Mouse (Mus musculus) liver, embryonic 14.5 days (tissue): ENCODE data around the gene Slc6a12. TPM values are rescaled to one million over a fixed set of nuclear protein-coding genes. Genes with fewer than 3 reads are reported as not detected.

Source experiments
- ATAC-seq: fragments of 200-750 bp; cut with Nextera tagmentation; 2 replicates; pipeline ENCODE4 v1.8.0; 2017; ENCODE audit warnings: moderate number of reproducible peaks, mild to moderate bottlenecking, moderate library complexity; ENCODE audit not compliant: insufficient read depth
- DNase-seq, 3 experiments: peaks; one replicate each; pipeline ENCODE4 v3.0.0-alpha.2; 2012 to 2013; ENCODE audit warnings: low read depth in 3 of 3, low spot score in 3 of 3
- H3K27ac ChIP-seq: fragments of 300-500 bp; sonication (generic); 2 replicates; pipeline ENCODE4 v1.5.1; 2014; ENCODE audit warnings: moderate library complexity, mild to moderate bottlenecking, control low read depth, inconsistent platforms
- H3K27me3 ChIP-seq: fragments of 300-500 bp; sonication (generic); 2 replicates; pipeline ENCODE4 v1.6.1; 2014; ENCODE audit warnings: mild to moderate bottlenecking, low read length, moderate library complexity; ENCODE audit not compliant: control insufficient read depth, insufficient read depth
- H3K36me3 ChIP-seq: fragments of 300-500 bp; sonication (generic); replicated peaks from 2 replicates; pipeline ENCODE4 v1.6.1; 2014; ENCODE audit warnings: low read depth; ENCODE audit not compliant: control insufficient read depth, insufficient read depth
- H3K4me1 ChIP-seq, 2 experiments: fragments of 200-500 bp in 1 of 2; fragments of 300-500 bp in 1 of 2; sonication (generic) in 1 of 2; replicated peaks; 2 replicates each; pipeline ENCODE4 v1.6.1; 2012 to 2014; ENCODE audit warnings: antibody characterized with exemption in 1 of 2, inconsistent platforms in 1 of 2, low read length in 1 of 2; ENCODE audit not compliant: control insufficient read depth in 2 of 2, insufficient read depth in 2 of 2
- H3K4me2 ChIP-seq: fragments of 300-500 bp; sonication (generic); 2 replicates; pipeline ENCODE4 v1.6.1; 2014; ENCODE audit warnings: low read depth, mild to moderate bottlenecking, control low read depth, moderate library complexity
- H3K4me3 ChIP-seq, 2 experiments: fragments of 200-500 bp in 1 of 2; fragments of 300-500 bp in 1 of 2; sonication (generic) in 1 of 2; 2 replicates each; pipeline ENCODE4 v1.5.1; 2012 to 2014; ENCODE audit warnings: low read depth in 2 of 2, low read length in 2 of 2, mild to moderate bottlenecking in 2 of 2, control low read depth in 1 of 2, inconsistent platforms in 1 of 2, moderate library complexity in 1 of 2; ENCODE audit not compliant: insufficient read depth in 1 of 2
- H3K9ac ChIP-seq: fragments of 300-500 bp; sonication (generic); replicated peaks from 2 replicates; pipeline ENCODE4 v1.6.1; 2014; ENCODE audit warnings: mild to moderate bottlenecking, control low read depth, moderate library complexity
- H3K9me3 ChIP-seq: fragments of 300-500 bp; sonication (generic); 2 replicates; pipeline ENCODE4 v1.6.1; 2016; ENCODE audit warnings: low read length, mixed read lengths; ENCODE audit not compliant: control insufficient read depth
- CTCF ChIP-seq: IDR thresholded peaks from 2 replicates; pipeline ENCODE4 v1.5.1; 2016; ENCODE audit warnings: antibody characterized with exemption, low read depth, control low read depth
- EP300 ChIP-seq: IDR thresholded peaks from 2 replicates; pipeline ENCODE4 v1.6.1; 2016; ENCODE audit warnings: antibody characterized with exemption, low read depth
- WGBS: fragments of 180-500 bp; shearing (Covaris S2); extraction: QIAGEN DNeasy Blood & Tissue Kit; methylation state at CpG from one replicate; pipeline ENCODE4 v1.1.7; 2014; ENCODE audit not compliant: insufficient replicate concordance; 5-methylcytosine and 5-hydroxymethylcytosine counted together
- polyA plus RNA-seq, 2 experiments: library from polyadenylated mRNA; depleted of rRNA in 1 of 2; stranded (reverse) in 1 of 2; unstranded in 1 of 2; fragments of >200 nt; fragmentation: Nextera tagmentation in 1 of 2; extraction: Ambion mirVana in 1 of 2; gene quantifications; 2 replicates each; pipeline versions ENCODE4 v1.2.1 to v1.2.3; 2012 to 2014

Gene Slc6a12
- polyA plus RNA-seq, 2 experiments = 1.3 to 2.0 TPM

- no peak for ATAC-seq
- no peaks in the 10 kb centered on the region for H3K27me3 ChIP-seq
- H3K4me2 ChIP-seq = no peak overlapping the region
- DNase-seq = no peak
- H3K27ac ChIP-seq = no peak overlapping the region
- H3K4me3 ChIP-seq = no peak overlapping the region
- TF ChIP-seq CTCF (no peak), EP300 (no peak)
- 58% methylated on average over 3 of the region's 3 CpGs for WGBS
- H3K9me3 ChIP-seq = no peaks in the 10 kb centered on the region
- H3K4me1 ChIP-seq = no peaks in the 10 kb centered on the region
- H3K9ac ChIP-seq = no peak overlapping the region
- no peaks in the 10 kb centered on the region for H3K36me3 ChIP-seq
Measured at GRCm38 (mm10) chr6:121385397-121385796, 42.5 kb downstream of the Slc6a12 start.

- H3K9ac ChIP-seq = no peak overlapping the region
- no peak for DNase-seq
- H3K4me2 ChIP-seq = no peak overlapping the region
- H3K27ac ChIP-seq = no peak overlapping the region
- no peak overlapping the region for H3K4me3 ChIP-seq
- TF ChIP-seq CTCF = no peak
- 65% methylated on average over 4 of the region's 4 CpGs for WGBS
- H3K9me3 ChIP-seq = no peaks in the 10 kb centered on the region
- ATAC-seq = no peak
- no peaks in the 10 kb centered on the region for H3K4me1 ChIP-seq
- no peaks in the 10 kb centered on the region for H3K27me3 ChIP-seq
- no peaks in the 10 kb centered on the region for H3K36me3 ChIP-seq
Measured at GRCm38 (mm10) chr6:121392610-121393252, 49.9 kb downstream of the Slc6a12 start.

- Histone ChIP-seq H3K36me3 (no peaks in the 10 kb centered on the region), H3K4me1 (no peaks in the 10 kb centered on the region), H3K9me3 (no peaks in the 10 kb centered on the region), H3K27me3 (no peaks in the 10 kb centered on the region), H3K9ac (no peak overlapping the region), H3K27ac (no peak overlapping the region), H3K4me3 (no peak overlapping the region), H3K4me2 (no peak overlapping the region)
- no peak for ATAC-seq
- WGBS = 62% methylated on average over 6 of the region's 6 CpGs
- TF ChIP-seq EP300 = no peak
- TF ChIP-seq CTCF = no peak
- DNase-seq = no peak
Measured at GRCm38 (mm10) chr6:121401140-121401539, 58.3 kb downstream of the Slc6a12 start.

GRCm38 (mm10) chr6:121401826-121402660 lies 59.2 kb downstream of the Slc6a12 start:
- Histone ChIP-seq H3K9ac (no peak overlapping the region), H3K4me2 (no peak overlapping the region), H3K9me3 (no peaks in the 10 kb centered on the region), H3K27ac (no peak overlapping the region), H3K4me3 (no peak overlapping the region), H3K27me3 (no peaks in the 10 kb centered on the region), H3K36me3 (no peaks in the 10 kb centered on the region), H3K4me1 (no peaks in the 10 kb centered on the region)
- TF ChIP-seq EP300 (no peak), CTCF (no peak)
- DNase-seq (no peak), ATAC-seq (no peak)
- WGBS = 61% methylated on average over 14 of the region's 14 CpGs

- Histone ChIP-seq H3K9ac (no peak overlapping the region), H3K36me3 (no peaks in the 10 kb centered on the region), H3K4me2 (no peak overlapping the region), H3K4me3 (no peak overlapping the region), H3K27ac (no peak overlapping the region), H3K9me3 (no peaks in the 10 kb centered on the region), H3K27me3 (no peaks in the 10 kb centered on the region), H3K4me1 (no peaks in the 10 kb centered on the region)
- ATAC-seq (no peak), DNase-seq (no peak)
- no peak for TF ChIP-seq EP300
- TF ChIP-seq CTCF = no peak
- 73% methylated on average over 8 of the region's 8 CpGs for WGBS
Measured at GRCm38 (mm10) chr6:121402661-121403244, 59.9 kb downstream of the Slc6a12 start.
